Mouse (Mus musculus): ENCODE results near the gene Cryzl2.

Cryzl2 gene

DNA sequence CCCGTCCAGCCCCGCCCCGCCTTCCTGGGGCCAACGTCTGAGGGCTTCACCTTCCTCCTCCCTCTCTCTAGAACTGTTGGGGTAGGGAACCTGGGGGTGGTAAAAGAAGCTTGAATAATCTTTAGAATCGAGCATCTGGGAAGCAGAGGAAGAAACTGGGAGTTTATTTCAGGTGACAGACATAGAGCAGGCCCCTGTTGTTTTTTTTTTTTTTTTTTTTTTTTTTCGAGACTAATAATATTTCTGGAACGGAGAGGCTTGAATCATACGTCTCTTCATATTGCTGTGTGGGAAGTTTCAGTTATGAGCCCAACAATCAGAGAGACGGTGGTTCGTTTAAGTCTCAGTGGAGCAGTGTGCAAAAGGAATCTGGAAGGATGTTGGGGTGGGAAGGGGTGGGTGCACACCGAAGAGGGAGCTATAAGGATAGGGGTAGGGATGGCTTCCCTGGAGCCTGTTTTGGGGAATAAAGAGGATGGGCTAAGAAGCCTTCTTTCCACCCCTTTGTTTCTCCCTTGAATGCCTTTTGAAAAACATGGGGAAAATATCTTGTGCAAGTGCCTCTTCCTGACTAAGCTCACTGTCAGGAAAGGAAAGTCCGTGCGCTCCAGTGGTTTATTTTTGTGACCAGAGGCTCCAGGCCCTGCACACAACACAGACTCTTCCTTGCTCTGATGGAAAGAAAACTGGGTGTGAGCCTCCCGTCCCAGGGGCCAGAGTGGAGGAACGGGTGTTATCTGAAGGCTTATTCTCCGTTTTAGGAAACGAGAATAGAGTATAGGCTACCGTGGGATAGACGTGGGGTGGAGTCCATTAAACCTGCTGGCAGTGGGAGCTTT lies 14.4 kb upstream of the Cryzl2 start:
- no peak for DNase-seq (ENCODE audit: low spot score)

DNA sequence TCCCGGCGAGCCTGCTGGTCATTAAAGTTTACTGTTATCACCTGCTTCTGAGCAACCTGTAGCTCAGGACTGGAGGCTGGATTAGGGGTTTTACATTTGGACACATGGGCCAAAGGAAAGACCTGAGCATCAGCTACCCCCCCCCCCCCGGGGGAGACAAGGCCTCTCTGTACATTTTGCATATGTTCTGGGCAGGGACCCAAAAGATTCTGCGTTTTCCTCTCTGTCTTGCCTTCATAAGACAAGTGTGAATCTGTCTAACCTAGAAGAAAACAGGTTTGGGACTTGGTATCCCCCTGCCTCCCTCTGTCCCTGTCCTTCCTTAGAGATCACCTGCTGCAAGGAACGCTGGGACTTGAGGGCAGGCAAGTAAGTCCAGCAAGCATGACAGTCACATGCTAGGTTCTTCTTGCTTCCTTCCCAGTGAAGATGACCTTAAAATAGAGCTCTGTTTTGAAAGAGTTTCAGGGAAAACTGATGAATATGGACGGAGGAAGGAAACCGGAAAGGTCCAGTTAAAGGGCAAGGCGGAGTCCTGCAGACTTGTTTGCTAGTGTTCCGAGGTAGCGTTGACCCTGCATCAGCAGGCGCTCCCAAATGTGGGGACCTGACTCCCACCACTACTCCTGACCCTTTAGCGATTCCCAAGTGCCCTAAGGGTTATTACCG lies 13.6 kb upstream of the Cryzl2 start:
- DNase-seq (ENCODE audit: low spot score), result no peak

DNA sequence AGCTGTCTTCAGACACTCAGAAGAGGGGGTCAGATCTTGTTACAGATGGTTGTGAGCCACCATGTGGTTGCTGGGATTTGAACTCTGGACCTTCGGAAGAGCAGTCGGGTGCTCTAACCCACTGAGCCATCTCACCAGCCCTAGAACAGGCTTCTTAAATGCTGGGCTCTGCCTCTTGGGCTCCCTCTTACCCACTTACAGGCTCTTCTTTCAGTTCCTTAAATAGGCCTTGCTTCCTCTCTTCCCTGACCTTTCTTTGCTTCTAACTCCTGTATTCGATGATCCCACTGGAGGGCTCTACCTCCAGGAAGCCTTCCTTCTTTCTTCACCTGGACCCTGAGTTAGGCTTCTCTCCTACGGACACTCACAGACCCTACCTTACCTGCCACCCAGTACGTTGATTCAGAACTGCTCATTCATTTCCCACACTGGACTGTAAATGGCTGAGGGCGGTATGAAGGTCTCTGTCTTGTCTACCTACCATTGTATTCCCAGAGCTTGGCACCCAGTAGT lies 12.9 kb upstream of the Cryzl2 start:
- DNase-seq (ENCODE audit: low spot score), result no peak

GRCm38 (mm10) chr1:157446325-157446724 lies 12.1 kb upstream of the Cryzl2 start:
- peak; percentile 76 for DNase-seq (ENCODE audit: low spot score)

- DNase-seq (ENCODE audit: low spot score), result no peak
These were observed 11.2 kb upstream of the Cryzl2 start for GRCm38 (mm10) chr1:157447142-157447541.

DNA sequence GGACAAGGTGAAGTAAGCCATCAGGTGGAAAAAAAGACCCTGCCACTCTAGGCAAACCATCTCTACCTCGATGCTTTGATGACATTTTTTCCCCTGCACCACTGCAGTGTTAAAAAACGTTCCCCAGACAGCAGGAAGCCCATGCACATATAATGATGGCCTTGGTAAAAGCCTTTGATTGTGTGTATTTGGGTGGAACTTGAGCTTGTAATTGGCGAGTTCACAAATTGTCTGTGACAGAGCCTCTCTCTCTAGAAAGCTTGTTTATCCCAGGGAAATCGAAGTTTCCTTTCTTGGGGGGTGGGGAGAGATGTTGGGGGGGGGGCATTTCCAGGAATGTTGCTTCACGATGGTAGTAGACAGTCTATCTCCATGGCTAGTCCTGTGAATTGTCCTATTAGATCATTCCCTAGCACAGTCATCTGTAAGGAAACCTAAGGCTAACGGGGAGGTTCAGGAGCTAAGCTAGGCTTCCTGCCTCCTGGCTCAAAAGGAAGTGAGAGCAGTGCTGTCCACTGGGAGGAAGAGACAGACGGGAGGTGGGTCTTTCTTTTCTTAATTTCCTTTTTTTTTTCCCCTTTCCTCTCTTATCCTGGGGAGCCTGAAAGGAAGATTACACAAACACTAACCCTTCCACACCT lies 10.1 kb upstream of the Cryzl2 start:
- no peak for DNase-seq (ENCODE audit: low spot score)

DNA sequence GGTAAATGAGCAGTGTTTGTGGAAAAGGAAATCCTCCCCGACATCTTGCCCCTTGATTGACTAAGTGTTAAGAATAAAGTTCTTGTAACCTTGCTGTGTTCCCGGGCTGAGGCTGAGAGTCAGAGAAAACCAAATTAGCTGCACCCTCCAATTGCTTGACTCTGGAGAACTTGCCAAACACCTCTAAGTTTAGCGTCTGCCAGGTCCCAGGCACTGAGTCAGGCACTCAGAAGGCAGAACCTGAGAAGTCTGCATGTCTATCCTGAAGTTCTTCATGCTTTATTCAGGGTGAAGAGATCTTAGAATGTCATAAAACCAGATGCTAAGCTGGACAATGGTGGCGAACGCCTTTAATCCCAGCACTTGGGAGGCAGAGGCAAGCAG lies 9.6 kb upstream of the Cryzl2 start:
- DNase-seq (ENCODE audit: low spot score), result no peak

GRCm38 (mm10) chr1:157449532-157449931 lies 8.8 kb upstream of the Cryzl2 start:
- DNase-seq (ENCODE audit: low spot score), result no peak

DNA sequence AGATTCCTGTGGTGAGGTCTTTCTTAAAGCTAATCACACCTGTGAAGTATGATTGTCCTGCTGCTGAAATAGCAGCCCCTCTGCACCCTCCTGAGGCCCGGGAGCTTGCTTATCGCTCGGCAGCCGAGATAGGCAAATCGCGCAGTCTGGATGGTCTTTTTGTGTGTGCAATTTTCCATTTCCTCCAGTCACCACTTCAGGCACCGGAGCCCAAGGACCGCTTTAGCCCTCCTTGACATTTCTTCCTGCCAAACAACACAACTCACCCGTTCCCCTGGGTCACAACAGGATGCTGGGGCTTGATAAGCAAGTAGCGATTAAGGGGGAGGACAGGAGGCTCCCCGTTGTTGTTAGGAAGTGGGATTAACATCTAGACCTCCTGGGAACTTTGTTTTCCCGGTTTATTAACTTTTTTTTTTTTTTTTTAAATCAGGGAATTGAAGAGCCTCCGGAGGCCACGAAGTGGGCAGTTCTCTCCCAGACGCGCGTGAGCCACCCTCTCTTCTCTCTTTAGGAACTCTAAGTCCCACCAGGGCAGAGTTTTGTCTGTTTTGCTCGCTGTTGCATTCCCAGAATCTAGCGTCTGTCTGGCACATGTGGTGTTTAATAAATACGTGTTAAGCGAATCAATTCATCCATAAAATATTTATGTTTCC lies 8.3 kb upstream of the Cryzl2 start:
- no peak for DNase-seq (ENCODE audit: low spot score)

- no peak for DNase-seq (ENCODE audit: low spot score)
These were observed 6.1 kb upstream of the Cryzl2 start for GRCm38 (mm10) chr1:157452284-157452683.

DNA sequence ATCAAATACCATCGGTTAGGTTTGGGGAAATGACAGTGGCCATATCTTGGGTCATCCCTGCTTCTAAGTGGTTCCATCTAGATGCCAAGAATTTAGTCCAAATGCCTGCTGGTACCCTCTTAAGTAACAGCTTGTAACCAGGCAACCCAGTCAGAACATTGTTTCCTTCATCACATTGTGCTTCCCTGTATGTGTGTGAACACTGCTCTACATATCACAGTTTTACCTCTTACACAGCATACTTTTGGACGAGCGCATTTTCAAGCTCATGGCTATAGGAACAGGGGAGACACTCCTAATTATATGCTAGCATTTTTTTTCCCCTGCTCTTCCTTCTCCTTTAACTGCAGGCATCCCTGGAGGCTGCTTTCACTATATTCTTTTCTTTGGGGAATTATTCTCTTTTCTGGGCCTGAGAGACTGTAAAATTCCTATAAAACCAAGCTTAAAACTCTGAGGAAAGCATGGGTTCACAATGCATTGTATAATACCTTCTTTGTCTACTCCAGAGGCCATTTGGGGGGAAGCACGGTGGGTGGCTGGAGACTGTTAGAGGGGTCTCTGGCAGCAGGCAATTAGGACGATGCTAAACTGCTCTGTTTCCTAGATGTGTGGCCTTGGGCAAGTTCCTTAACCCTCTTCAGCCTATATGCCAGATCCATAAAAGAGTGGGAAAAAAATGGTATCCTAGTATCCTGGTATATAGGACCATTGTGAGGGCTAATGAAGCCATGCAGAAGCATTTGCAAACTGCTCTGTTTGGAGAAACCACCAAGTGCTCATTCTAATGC lies 5.4 kb upstream of the Cryzl2 start:
- DNase-seq (ENCODE audit: low spot score), result no peak

DNA sequence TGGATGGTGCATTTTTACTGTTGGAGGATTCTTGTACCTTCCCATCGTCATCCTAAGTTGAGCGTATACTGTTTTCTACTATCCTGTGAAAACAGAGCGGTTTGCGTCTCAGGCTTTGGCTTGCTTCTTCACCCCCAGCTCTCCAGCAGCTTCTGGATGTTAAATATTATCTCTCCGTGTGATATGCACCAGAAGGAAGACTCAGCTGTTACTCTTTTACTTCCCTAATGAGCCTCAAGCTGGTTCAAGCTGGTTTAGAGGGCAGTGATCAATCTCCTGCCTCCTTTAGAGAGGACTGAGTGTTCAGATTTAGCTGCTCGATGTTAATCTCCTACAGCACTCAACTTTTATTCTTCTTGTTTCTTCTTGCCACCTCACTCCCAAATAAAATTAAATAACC lies 3.5 kb upstream of the Cryzl2 start:
- no peak for DNase-seq (ENCODE audit: low spot score)

DNA sequence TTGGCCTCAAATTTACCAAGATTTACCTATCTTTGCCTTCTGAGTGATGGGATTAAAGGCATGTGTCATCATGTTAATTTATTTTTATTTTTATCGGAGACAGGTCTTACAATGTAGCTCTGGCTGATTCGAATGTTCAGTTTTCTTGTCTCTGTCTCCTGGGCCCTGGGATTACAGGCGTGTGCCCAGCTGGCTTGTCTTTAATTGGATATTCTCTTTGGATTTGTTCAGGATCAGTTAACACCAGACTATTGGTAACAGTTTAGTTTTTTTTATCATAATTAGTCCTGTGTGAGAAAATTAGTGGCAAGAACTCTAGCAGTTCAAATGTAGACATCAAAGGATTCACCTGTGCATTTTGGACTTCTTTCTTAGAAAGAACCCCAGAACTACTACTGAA lies 588 bp upstream of the Cryzl2 start:
- no peak for DNase-seq (ENCODE audit: low spot score)

DNA sequence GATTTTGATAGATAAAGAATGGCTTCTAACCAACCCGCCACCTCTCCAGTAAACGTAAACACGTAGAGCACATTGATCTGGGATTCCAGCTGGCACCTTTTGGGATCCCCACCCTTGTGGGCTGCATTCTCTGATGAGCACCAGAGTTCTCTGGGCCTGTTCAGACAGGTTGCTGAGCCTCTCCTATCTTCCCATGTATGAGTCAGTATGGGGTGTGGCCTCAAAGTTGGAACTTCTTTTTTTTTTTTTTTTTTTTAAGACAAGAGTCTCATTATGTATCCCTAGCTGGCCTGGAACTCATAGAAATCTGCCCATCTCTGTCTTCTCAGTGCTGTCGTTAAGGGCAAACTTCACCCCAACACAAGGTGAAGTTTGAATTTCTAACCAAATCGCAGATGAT lies 1.5 kb downstream of the Cryzl2 start:
- no peak for DNase-seq (ENCODE audit: low spot score)

DNA sequence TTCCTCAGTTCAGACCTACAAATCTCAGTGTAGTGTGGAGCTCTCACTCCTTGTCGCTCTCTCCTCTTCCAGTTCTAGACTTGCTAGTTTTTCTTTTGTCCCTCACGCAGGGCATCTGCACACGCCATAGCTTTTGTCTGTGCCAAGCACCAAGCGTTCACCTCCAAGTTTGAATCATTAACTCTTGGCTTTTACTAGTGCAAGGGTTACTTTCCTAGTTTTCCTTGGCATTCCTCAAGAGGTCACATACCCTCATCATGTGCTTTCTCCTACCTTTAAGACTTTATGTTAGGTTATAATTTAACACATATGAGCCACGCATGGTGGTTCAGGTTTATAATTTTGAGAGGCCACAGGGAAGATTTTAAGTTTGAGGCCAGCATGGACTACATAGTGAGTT lies 2.9 kb downstream of the Cryzl2 start:
- no peak for DNase-seq (ENCODE audit: low spot score)

- no peak for DNase-seq (ENCODE audit: low spot score)
These were observed 4.0 kb downstream of the Cryzl2 start for GRCm38 (mm10) chr1:157462336-157462735.

- peak; percentile 71 for DNase-seq (ENCODE audit: low spot score)
These were observed 6.8 kb downstream of the Cryzl2 start for GRCm38 (mm10) chr1:157465194-157465593.

DNA sequence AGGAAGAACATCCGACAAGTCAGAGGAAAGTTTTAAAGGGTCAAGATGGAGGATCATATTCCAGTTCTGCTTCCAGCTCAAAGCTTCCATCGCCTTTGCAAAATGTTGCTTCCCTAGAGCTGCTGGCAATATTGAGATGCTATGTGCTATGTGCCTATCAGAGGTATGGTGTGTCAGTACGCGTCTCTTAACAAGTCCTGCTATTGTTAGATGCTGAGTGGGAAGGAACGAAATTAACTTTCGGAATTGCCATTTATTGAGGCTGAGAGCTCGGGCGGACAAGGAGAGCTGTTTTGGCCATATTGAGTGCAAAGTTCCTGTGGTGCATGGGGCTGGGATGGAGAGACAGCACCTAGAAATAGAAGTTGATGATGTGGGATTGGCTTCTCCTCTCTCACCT lies 9.5 kb downstream of the Cryzl2 start:
- no peak for DNase-seq (ENCODE audit: low spot score)

- no peak for DNase-seq (ENCODE audit: low spot score)
These were observed 12.5 kb downstream of the Cryzl2 start for GRCm38 (mm10) chr1:157470761-157471386.

DNA sequence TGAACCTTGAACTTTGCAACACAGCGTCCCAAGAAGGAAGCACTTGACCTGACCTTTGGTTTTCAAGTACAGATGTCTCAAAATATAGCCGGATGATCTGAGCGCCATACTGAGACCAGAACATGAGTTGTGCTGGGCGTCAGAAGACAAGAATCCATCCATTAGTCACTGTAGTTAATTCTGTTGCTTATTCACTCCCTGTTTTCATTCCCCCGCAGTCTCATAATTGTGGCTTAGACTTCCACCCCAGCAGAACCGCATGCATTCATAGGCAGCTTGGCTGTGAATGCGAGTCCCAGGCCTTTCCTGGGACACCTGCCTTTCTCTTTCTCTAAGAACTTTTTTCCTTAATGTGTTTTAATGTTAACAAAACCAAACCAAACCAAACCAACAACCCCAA lies 14.3 kb downstream of the Cryzl2 start:
- no peak for DNase-seq (ENCODE audit: low spot score)

- DNase-seq (ENCODE audit: low spot score), result no peak
These were observed 16.5 kb downstream of the Cryzl2 start for GRCm38 (mm10) chr1:157474865-157475264.

Data from testis, postnatal 10 days (tissue).